Mouse (Mus musculus) forelimb bud, embryonic 11.5 days (tissue): ENCODE measurements at regions not wholly inside any gene's neighbourhood (a gene's known extent, or its start where the extent isn't known, plus 50 kb on each side); places are given as distances from the start of the nearest gene placed in this dataset.

Experiments
- DNase-seq: peaks from one replicate; pipeline ENCODE4 v3.0.0-alpha.2; 2012; ENCODE audit warnings: low read depth, low spot score

GRCm38 (mm10) chr10:23488996-23489395 lies 138.4 kb upstream of the Eya4 start:
- DNase-seq, result peak; percentile 82

GRCm38 (mm10) chr10:23480474-23480873 lies 129.9 kb upstream of the Eya4 start:
- DNase-seq, result no peak

GRCm38 (mm10) chr10:23478902-23479301 lies 128.3 kb upstream of the Eya4 start:
- DNase-seq, result no peak

GRCm38 (mm10) chr10:23477104-23477503 lies 126.5 kb upstream of the Eya4 start:
- DNase-seq, result no peak

GRCm38 (mm10) chr10:23450997-23451396 lies 100.4 kb upstream of the Eya4 start:
- no peak for DNase-seq

GRCm38 (mm10) chr10:23450647-23450979 lies 100.0 kb upstream of the Eya4 start:
- no peak for DNase-seq

GRCm38 (mm10) chr10:23449860-23450646 lies 99.5 kb upstream of the Eya4 start:
- peak; percentile 61 for DNase-seq

GRCm38 (mm10) chr10:23448976-23449859 lies 98.6 kb upstream of the Eya4 start:
- peak; percentile 65 for DNase-seq

- DNase-seq, result no peak
Measured at GRCm38 (mm10) chr10:23430376-23430775, 79.8 kb upstream of the Eya4 start.

- DNase-seq, result no peak
Measured at GRCm38 (mm10) chr10:23413794-23414518, 63.4 kb upstream of the Eya4 start.

GRCm38 (mm10) chr10:23403351-23403938 lies 52.9 kb upstream of the Eya4 start:
- no peak for DNase-seq
